Mouse (Mus musculus) midbrain, embryonic 14.5 days (tissue): ENCODE results near the gene Gna11. TPM values are rescaled to one million over a fixed set of nuclear protein-coding genes. Genes with fewer than 3 reads are reported as not detected.
A peak's percentile ranks its signal among the peaks of the same experiment; 100 is the strongest.

Source experiments
- ATAC-seq: fragments of 200-750 bp; cut with Nextera tagmentation; 2 replicates; pipeline ENCODE4 v1.8.0; 2017; ENCODE audit warnings: moderate number of reproducible peaks, moderate library complexity; ENCODE audit not compliant: low FRiP score, low TSS enrichment
- DNase-seq: peaks from one replicate; pipeline ENCODE4 v3.0.0-alpha.2; 2015
- H3K27ac ChIP-seq: fragments of 300-500 bp; sonication (generic); replicated peaks from 2 replicates; pipeline ENCODE4 v1.5.1; 2014; ENCODE audit warnings: mild to moderate bottlenecking, low read depth, low read length, moderate library complexity
- H3K27me3 ChIP-seq: fragments of 300-500 bp; sonication (generic); 2 replicates; pipeline ENCODE4 v1.6.1; 2014; ENCODE audit warnings: low read length, control low read depth, mixed read lengths; ENCODE audit not compliant: control insufficient read depth, insufficient read depth
- H3K36me3 ChIP-seq: fragments of 300-500 bp; sonication (generic); 2 replicates; pipeline ENCODE4 v1.6.1; 2014; ENCODE audit warnings: low read length, control low read depth; ENCODE audit not compliant: control insufficient read depth, insufficient read depth
- H3K4me1 ChIP-seq: fragments of 300-500 bp; sonication (generic); 2 replicates; pipeline ENCODE4 v1.6.1; 2014; ENCODE audit warnings: mild to moderate bottlenecking, antibody characterized with exemption, low read length, control low read depth; ENCODE audit not compliant: control insufficient read depth, insufficient read depth
- H3K4me2 ChIP-seq: fragments of 300-500 bp; sonication (generic); 2 replicates; pipeline ENCODE4 v1.6.1; 2014; ENCODE audit warnings: mild to moderate bottlenecking, low read length, moderate library complexity
- H3K4me3 ChIP-seq: fragments of 300-500 bp; sonication (generic); replicated peaks from 2 replicates; pipeline ENCODE4 v1.5.1; 2014; ENCODE audit warnings: low read depth, low read length
- H3K9ac ChIP-seq: fragments of 300-500 bp; sonication (generic); replicated peaks from 2 replicates; pipeline ENCODE4 v1.6.1; 2014; ENCODE audit warnings: mild to moderate bottlenecking, low read length, moderate library complexity
- H3K9me3 ChIP-seq: fragments of 300-500 bp; sonication (generic); 2 replicates; pipeline ENCODE4 v1.6.1; 2016; ENCODE audit warnings: low read length, control low read depth, mixed read lengths; ENCODE audit not compliant: control insufficient read depth
- WGBS: fragments of 180-500 bp; shearing (Covaris S2); extraction: QIAGEN DNeasy Blood & Tissue Kit; methylation state at CpG from one replicate; pipeline ENCODE4 v1.1.7; 2014; 5-methylcytosine and 5-hydroxymethylcytosine counted together
- polyA plus RNA-seq: library from polyadenylated mRNA; unstranded; fragments of >200 nt; fragmentation: Nextera tagmentation; extraction: Ambion mirVana; gene quantifications from 2 replicates; pipeline ENCODE4 v1.2.1, GENCODE M21; 2014

Gene Gna11
- polyA plus RNA-seq, 1 experiment from 2014 or later = 86.7 TPM

DNA sequence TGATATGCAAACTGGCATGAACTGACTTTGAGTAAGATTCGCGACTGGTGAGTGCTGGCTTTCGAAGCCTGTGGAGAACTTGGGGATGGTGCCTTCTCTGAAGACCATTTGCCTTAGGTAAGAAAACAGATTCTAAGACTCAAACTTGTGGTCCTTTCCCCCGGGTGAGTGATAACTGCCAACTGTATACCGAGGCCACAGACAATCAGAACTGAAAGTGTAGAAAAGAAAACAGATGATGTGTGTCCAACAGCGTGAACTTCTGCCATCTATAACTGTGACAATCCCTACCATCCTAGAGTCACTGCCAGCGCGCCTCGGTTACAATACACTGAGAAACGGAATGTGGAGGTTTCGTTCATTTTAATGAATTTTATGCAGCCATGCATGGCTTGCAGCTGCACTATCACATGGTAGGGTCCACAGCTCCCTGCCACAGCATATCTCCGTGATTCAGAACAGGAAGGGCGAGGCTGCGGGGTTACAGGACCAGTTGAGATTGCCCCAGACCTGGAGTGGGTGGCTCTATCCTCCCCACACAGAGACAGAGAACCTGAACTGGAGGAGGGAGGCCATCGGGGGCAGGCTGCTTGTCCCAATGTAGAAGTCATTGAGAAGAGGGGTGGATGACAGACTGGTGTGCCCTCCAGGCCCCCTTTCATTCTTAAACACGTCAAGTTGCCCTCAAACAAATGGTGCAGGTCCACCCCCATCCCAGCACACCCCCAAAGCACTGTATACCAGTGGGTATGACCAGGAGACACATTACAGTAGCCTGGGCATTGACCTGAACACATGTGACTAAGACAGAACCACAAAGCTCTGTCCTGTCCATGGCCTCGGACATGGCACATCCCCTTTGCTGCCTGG lies 47.4 kb downstream of the Gna11 start:
- H3K4me1 ChIP-seq = peaks cover 17% of the 10 kb centered on the region
- H3K9ac ChIP-seq = peak overlapping the region; percentile 55; the same call in 1 of the 2 replicates
- no peaks in the 10 kb centered on the region for H3K9me3 ChIP-seq
- H3K27ac ChIP-seq = peak overlapping the region; percentile 75; the same call in 1 of the 2 replicates
- peak overlapping the region; percentile 96 for H3K4me2 ChIP-seq
- 79% methylated on average over 17 of the region's 17 CpGs for WGBS
- no peak for DNase-seq
- peaks cover 6% of the 10 kb centered on the region for H3K36me3 ChIP-seq
- H3K4me3 ChIP-seq = peak overlapping the region; percentile 80
- no peaks in the 10 kb centered on the region for H3K27me3 ChIP-seq
- ATAC-seq = no peak

DNA sequence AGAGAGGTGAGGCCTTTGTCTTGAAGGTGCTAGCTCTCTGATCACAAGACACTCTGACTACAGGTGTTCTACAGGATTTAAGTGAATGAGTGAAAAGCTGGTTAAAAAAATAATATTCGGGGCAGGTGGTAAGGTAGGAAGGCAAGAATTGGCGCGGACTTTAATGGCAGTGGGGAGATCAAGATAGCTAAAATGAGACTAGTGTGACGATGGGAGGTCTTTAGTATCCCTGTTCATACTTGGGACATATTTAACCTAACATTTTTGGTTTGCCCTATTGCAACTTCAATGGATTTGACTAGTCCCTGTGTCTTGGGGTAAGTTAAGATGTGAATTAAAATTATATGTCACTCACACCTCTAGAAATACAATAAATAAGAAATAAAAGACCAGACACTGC lies 48.0 kb downstream of the Gna11 start:
- Histone ChIP-seq H3K36me3 (peaks cover 13% of the 10 kb centered on the region), H3K9me3 (no peaks in the 10 kb centered on the region), H3K4me1 (peaks cover 17% of the 10 kb centered on the region), H3K4me3 (peak overlapping the region; percentile 80), H3K4me2 (peak overlapping the region; percentile 96), H3K9ac (peak overlapping the region; percentile 55), H3K27me3 (no peaks in the 10 kb centered on the region), H3K27ac (peak overlapping the region; percentile 75)
- ATAC-seq (no peak), DNase-seq (no peak)
- 40% methylated on average over 4 of the region's 4 CpGs for WGBS

GRCm38 (mm10) chr10:81496264-81496901 lies 48.6 kb downstream of the Gna11 start, which contains the start of gene Ncln:
Gene Ncln, minus strand, starts transcription at chr10:81496392.
- Histone ChIP-seq H3K9me3 (no peaks in the 10 kb centered on the region), H3K4me3 (peak within 1 kb of the TSS; percentile 80), H3K4me1 (peaks cover 17% of the 10 kb centered on the region), H3K4me2 (peak within 1 kb of the TSS; percentile 96), H3K36me3 (peaks cover 19% of the 10 kb centered on the region), H3K27ac (peak within 1 kb of the TSS; percentile 75), H3K9ac (peak within 1 kb of the TSS; percentile 77), H3K27me3 (no peaks in the 10 kb centered on the region)
- ATAC-seq = peak; percentile 94
- DNase-seq = peak; percentile 99
- WGBS = under 1% methylated on average over 45 of the region's 45 CpGs

GRCm38 (mm10) chr10:81495616-81496263 lies 49.2 kb downstream of the Gna11 start:
- Histone ChIP-seq H3K27me3 (no peaks in the 10 kb centered on the region), H3K4me3 (peak overlapping the region; percentile 80), H3K27ac (peak overlapping the region; percentile 75), H3K36me3 (peaks cover 25% of the 10 kb centered on the region), H3K4me2 (peak overlapping the region; percentile 96), H3K4me1 (peaks cover 17% of the 10 kb centered on the region), H3K9me3 (no peaks in the 10 kb centered on the region), H3K9ac (peak overlapping the region; percentile 77)
- 2% methylated on average over 41 of the region's 41 CpGs for WGBS
- ATAC-seq = peak; percentile 38
- DNase-seq = no peak

GRCm38 (mm10) chr10:81495151-81495550 lies 49.8 kb downstream of the Gna11 start:
- peak overlapping the region; percentile 80 for H3K4me3 ChIP-seq
- peaks cover 17% of the 10 kb centered on the region for H3K4me1 ChIP-seq
- no peaks in the 10 kb centered on the region for H3K27me3 ChIP-seq
- no peaks in the 10 kb centered on the region for H3K9me3 ChIP-seq
- WGBS = 80% methylated on average over 6 of the region's 6 CpGs
- peaks cover 31% of the 10 kb centered on the region for H3K36me3 ChIP-seq
- no peak for DNase-seq
- ATAC-seq = no peak
- H3K27ac ChIP-seq = peak overlapping the region; percentile 75; the same call in 1 of the 2 replicates
- peak overlapping the region; percentile 96 for H3K4me2 ChIP-seq
- peak overlapping the region; percentile 77 for H3K9ac ChIP-seq

DNA sequence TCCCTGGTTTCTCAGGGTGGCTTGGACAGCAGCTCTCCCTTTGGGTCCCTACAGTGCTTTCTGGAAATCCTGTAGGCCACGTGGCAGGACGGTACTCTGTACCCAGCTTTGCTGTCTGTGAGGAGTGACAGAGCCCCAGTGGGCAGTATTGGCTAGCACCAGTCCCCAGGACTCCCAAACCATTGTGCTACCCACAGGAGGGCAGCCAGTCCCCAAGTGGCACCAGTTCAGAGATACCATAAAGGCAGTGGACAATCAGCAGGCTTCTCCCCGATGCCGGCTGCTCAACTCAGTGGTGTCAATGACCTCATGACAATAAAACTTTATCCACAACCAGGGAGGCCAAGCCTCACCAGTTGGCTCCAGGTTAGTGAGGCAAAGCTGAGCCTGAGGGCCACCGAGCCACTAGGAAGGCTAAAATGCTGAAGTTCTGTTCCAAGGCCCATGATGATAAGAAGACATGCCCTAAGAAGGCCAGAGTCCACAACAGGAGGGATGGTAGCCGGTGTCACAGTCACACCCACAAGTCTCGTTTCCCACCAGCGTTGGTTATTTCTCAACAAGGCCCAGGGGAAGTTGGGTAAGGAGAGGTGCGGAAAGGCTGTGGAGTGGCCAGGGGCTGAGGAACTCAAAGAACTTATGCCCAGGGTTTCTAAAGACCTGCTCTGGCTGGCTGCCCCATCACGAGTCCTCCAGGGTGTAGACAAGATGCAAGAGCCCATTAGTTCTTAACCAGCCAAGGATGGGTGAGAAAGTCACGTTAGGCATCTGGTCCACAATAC lies 50.5 kb downstream of the Gna11 start:
- no peaks in the 10 kb centered on the region for H3K9me3 ChIP-seq
- H3K4me3 ChIP-seq = peak overlapping the region; percentile 80; the same call in 1 of the 2 replicates
- ATAC-seq (no peak), DNase-seq (no peak)
- peaks cover 17% of the 10 kb centered on the region for H3K4me1 ChIP-seq
- H3K27me3 ChIP-seq = no peaks in the 10 kb centered on the region
- peaks cover 38% of the 10 kb centered on the region for H3K36me3 ChIP-seq
- peak overlapping the region; percentile 96 for H3K4me2 ChIP-seq
- WGBS = 88% methylated on average over 11 of the region's 11 CpGs
- H3K27ac ChIP-seq = no peak overlapping the region
- H3K9ac ChIP-seq = peak overlapping the region; percentile 77; the same call in 1 of the 2 replicates

DNA sequence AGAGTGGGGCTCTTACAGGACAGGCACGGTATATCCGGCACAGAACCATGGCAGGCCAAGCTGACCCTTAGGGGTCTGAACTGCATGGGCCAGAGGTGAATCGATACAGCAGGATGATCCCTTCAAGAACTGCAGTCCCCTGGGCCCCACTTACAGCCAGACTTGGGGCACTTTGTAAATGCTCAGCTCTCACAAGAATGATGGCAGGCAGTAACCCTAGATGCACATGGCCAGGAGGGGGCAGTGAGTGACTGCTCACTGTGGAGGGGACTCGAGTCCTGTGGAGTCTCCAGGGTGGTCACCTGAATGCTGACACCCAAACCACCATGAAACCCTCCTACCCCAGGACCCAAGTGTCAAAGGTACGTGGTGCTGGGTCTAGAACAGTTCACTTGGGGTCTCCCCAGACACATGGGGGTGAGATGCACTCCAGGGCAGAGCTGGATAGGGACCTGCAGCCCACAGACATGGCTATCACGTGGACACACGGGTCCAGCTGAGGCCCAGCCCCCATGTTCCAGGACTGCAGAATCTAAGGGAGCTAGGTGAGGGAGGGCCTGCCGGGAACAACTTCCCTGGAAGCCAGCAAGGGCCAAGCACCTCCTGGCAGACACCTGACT lies 51.3 kb downstream of the Gna11 start:
- ATAC-seq (no peak), DNase-seq (no peak)
- Histone ChIP-seq H3K27me3 (no peaks in the 10 kb centered on the region), H3K36me3 (peaks cover 45% of the 10 kb centered on the region), H3K4me3 (no peak overlapping the region), H3K9ac (no peak overlapping the region), H3K4me2 (no peak overlapping the region), H3K9me3 (no peaks in the 10 kb centered on the region), H3K4me1 (peaks cover 17% of the 10 kb centered on the region), H3K27ac (no peak overlapping the region)
- WGBS = 90% methylated on average over 8 of the region's 8 CpGs
